Mouse (Mus musculus) testis, adult 10 weeks (tissue): ENCODE measurements around the gene Zbed5. TPM values are rescaled to one million over a fixed set of nuclear protein-coding genes. Genes with fewer than 3 reads are reported as not detected.

Experiments used
- polyA plus RNA-seq: library from polyadenylated mRNA; stranded (reverse); fragments of 350-450 nt; fragmentation: Illumina TruSeq; extraction: RNeasy Lipid Tissue Mini Kit (QIAGEN cat#74804); gene quantifications from one replicate; pipeline ENCODE4 v1.2.3, GENCODE M21; 2014; ENCODE audit warnings: low read depth, low replicate concordance

Gene Zbed5
- polyA plus RNA-seq = 11.9 TPM

DNA sequence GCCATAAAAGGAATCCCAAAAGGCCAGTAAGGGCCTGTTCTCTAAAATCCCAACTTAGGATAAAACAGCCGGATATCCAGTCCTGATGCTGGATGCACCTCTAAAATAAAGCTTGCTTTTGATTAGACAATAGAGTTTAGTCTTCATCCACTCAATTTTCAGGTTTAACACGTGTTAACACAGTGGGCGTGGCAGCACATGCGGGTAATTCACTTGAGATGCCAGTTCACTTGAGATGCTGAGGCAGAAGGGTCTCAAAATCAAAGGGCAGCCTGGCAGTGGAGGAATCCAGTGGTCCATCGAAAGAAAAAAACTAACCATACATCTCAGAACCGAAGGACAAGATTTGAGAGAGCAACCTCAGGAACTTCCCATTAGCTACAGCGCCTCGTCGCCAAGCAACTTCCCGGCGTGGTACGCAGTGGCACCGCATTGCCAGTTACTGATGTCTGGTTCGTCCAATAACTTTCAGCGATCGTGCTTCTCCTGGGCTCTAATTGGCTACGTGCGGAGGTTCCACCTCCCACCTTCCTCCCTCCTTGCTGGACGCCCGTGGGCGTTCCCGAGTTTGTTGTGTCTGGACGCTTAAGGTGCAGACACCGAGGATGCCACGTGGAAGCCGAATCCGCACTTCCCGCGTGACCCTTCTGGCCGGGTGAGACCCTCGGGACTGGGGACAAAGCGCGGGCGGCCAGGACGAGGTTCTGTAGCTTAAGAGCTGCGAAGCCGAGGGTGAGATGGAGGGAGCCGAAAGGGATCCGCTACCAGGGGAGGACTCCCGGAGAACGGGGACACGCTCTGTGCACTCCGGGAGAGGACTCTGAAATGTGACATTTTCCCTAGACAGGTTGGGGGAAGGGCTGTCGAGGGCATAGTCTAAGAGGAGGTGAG, at the start of gene Zbed5:
TSS of gene Zbed5 (plus strand) at position 526 of the 891 bp plus-strand sequence.

GRCm38 (mm10) chr5:129846752-129847557, 48.6 kb upstream of the Zbed5 start, which contains the start of gene Sumf2:
Sumf2 (plus strand) TSS chr5:129846986.

DNA sequence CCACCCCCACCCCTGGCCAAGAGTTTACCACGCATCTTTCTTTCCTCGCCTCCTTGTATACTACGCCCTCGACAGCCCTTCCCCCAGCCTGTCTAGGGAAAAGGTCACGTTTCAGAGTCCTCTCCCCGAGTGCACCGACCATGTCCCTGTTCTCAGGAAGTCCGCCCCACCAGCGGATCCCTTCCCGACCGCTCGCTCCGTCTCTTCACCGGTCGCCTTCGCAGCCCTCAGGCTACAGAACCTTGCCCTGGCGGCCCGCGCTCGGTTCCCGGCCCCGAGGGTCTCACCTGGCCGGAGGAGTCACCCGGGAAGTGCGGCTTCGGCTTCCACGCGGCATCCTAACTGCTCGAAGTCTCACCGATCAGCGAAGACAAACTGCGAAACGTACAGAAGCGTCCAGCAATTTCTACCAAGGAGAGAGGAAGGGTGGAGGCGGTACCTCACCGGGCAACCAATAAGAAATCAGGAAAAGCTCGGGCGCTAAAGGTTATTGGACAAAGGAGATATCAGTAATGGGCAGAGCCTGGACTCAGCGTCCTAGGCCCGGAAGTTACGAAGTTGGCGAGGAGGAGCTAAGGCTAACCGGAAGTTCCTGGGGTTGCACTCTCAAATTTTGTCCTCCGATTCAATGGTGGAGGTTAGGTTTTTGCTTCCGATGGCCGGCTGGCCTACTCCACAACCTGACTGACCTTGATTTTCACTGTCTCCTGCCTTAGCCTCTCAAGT, 8.4 kb upstream of the Zbed5 start, which contains the start of gene Chchd2:
TSS of gene Chchd2 (minus strand) at position 560 of the 726 bp plus-strand sequence.

DNA sequence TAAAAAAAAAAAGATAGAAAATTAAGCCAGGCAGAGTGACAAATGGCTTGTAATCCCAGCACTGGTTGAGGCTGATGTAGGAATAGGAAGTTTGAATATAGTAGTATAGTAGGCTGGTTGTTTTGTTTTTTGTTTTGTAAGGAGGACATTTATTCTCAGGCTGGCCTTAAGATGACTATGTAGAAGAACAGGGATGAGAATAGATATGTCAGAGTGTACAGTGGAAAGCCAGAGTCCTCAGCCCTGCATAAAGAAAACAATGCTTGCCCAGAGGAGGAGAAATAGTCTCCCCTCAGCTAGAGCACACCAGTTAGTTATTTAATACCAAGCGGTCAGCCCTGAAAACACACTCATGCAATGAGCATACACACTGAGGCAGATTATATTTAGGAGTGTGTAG, 2.9 kb downstream of the Zbed5 start, which contains the start of gene Phkg1:
TSS of gene Phkg1 (minus strand) at position 101 of the 400 bp plus-strand sequence.

GRCm38 (mm10) chr5:129908242-129908965, 12.9 kb downstream of the Zbed5 start, which contains the start of gene Nupr1l:
Nupr1l (plus strand) TSS chr5:129908540.

DNA sequence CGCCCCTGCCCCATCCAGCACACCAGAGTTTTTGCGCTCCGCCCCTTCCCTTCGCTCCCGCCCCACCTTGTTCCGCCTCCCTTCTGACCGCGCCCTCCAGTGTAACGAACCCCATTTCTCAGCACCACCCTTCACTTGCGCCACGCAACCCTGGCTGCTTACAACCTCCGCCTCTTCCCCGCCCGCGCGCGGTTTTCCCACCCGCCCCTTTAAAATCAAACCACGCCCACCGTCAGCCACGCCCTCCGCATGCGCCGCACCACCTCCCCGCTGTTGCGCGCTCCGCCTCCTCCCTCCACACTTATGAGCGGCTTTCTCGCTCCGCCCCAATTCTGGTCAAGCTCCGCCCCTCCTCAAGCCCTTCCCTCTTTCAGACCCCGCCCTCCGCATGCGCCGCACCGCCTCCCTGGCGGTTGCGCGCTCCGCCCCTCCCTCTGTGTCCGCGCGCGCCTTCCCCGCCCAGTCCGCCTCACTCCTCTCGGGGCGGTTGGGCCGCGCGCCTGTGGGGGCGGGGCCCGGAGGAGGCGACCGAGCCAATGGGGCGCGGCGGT, 46.0 kb downstream of the Zbed5 start, which contains the start of gene Vkorc1l1:
TSS of gene Vkorc1l1 (plus strand) at position 476 of the 551 bp plus-strand sequence.

Other genes with a start within 250 kb of the Zbed5 start
- 2.5 TPM for gene Zfp11, start 225.6 kb upstream of the Zbed5 start, polyA plus RNA-seq
- gene Sept14, start 187.2 kb upstream of the Zbed5 start, polyA plus RNA-seq = 46.5 TPM
- 35.0 TPM for gene Mrps17, start 180.2 kb upstream of the Zbed5 start, polyA plus RNA-seq
- 16.3 TPM for gene Nipsnap2, start 170.7 kb upstream of the Zbed5 start, polyA plus RNA-seq
- gene Psph, start 108.3 kb upstream of the Zbed5 start, polyA plus RNA-seq = 5.8 TPM
- 1.8 TPM for gene Sumf2, start 48.7 kb upstream of the Zbed5 start, polyA plus RNA-seq
- gene Chchd2, start 8.3 kb upstream of the Zbed5 start, polyA plus RNA-seq = 142 TPM
- 0.15 TPM for gene Phkg1, start 2.8 kb downstream of the Zbed5 start, polyA plus RNA-seq
- gene Nupr1l, start 12.8 kb downstream of the Zbed5 start, polyA plus RNA-seq = 383 TPM
- 39.5 TPM for gene Vkorc1l1, start 46.2 kb downstream of the Zbed5 start, polyA plus RNA-seq
- gene Gusb, start 107.3 kb downstream of the Zbed5 start, polyA plus RNA-seq = 3.9 TPM
- gene Asl, start 133.5 kb downstream of the Zbed5 start, polyA plus RNA-seq = 2.2 TPM
- gene Crcp, start 133.6 kb downstream of the Zbed5 start, polyA plus RNA-seq = 56.2 TPM
- 59.1 TPM for gene Tpst1, start 177.6 kb downstream of the Zbed5 start, polyA plus RNA-seq
- gene Kctd7, start 249.1 kb downstream of the Zbed5 start, polyA plus RNA-seq = 9.5 TPM